Mouse (Mus musculus): ENCODE results near the gene Coro1c.

- TF ChIP-seq CHD1 (IDR thresholded peaks at IDR 0.05; ENCODE audit: low read depth, low read length) (no peak), CTCF (conservative IDR thresholded peaks at IDR 0.05 in 1 of 2, IDR thresholded peaks at IDR 0.05 in 1 of 2; ENCODE audit: low read depth in 2 of 2, low read length in 2 of 2) (no peak), EP300 (IDR thresholded peaks at IDR 0.05; ENCODE audit: low read length) (no peak), UBTF (IDR thresholded peaks at IDR 0.05; ENCODE audit: low read depth, low read length) (no peak)
Observed at GRCm38 (mm10) chr5:113950786-113951692, 42.5 kb upstream of the Coro1c start.

All from CH12.LX (cell line).